Mouse (Mus musculus): ENCODE results near the gene Hpf1. TPM values are rescaled to one million over a fixed set of nuclear protein-coding genes. Genes with fewer than 3 reads are reported as not detected.

Hpf1 gene
- total and polyA plus RNA-seq, 3 experiments = 73.2 to 83.5 TPM; not detected in 1

GRCm38 (mm10) chr8:60938717-60939424 lies 48.7 kb downstream of the Hpf1 start (continued):
- TF ChIP-seq EP300 (IDR thresholded peaks at IDR 0.05; ENCODE audit: low read depth in 1 of 2, low read length in 2 of 2) = peak; percentile 81 to 87
- TF ChIP-seq RAD21 (IDR thresholded peaks at IDR 0.05; ENCODE audit: low read depth, low read length) = no peak
- peak; percentile 65; the same call in 1 of the 2 replicates for TF ChIP-seq MAX (IDR thresholded peaks at IDR 0.05; ENCODE audit: low read length)

GRCm38 (mm10) chr8:60942867-60943266 lies 52.6 kb downstream of the Hpf1 start:
- peaks cover 8 to 32% of the 10 kb centered on the region in 2 experiments for H3K36me3 ChIP-seq (ENCODE audit: control insufficient read depth in 1 of 2, insufficient read depth in 2 of 2, low read length in 2 of 2)
- peaks cover 24% of the 10 kb centered on the region for H3K79me2 ChIP-seq (ENCODE audit: control insufficient read depth, insufficient read depth, low read length, poor library complexity)
- peaks cover 9 to 38% of the 10 kb centered on the region in 2 experiments; a peak in 3 of 4 replicates for H3K4me1 ChIP-seq (ENCODE audit: control insufficient read depth in 1 of 2, insufficient read depth in 2 of 2, low read length in 2 of 2)
- no peaks in the 10 kb centered on the region for H3K9me3 ChIP-seq (replicated peaks; ENCODE audit: insufficient read depth, low read length)
- no peak overlapping the region for H3K9ac ChIP-seq (ENCODE audit: control insufficient read depth, low read depth, low read length, poor library complexity, severe bottlenecking)
- H3K4me3 ChIP-seq (ENCODE audit: control insufficient read depth in 1 of 2, insufficient read depth in 1 of 2, low read depth in 2 of 2, low read length in 2 of 2) = no peak overlapping the region
- H3K27me3 ChIP-seq (ENCODE audit: control insufficient read depth in 1 of 2, insufficient read depth in 2 of 2, low read length in 2 of 2) = no peaks in the 10 kb centered on the region
- DNase-seq (ENCODE audit: low read depth, low spot score) = peak; percentile 57
- peak; percentile 22; the same call in 1 of the 2 replicates for TF ChIP-seq SMC3 (IDR thresholded peaks at IDR 0.05; ENCODE audit: low read depth, low read length)
- TF ChIP-seq CTCF (IDR thresholded peaks at IDR 0.05 in 2 of 3, conservative IDR thresholded peaks at IDR 0.05 in 1 of 3; ENCODE audit: control insufficient read depth in 1 of 3, insufficient read depth in 1 of 3, low read depth in 2 of 3, low read length in 3 of 3, poor library complexity in 1 of 3, severe bottlenecking in 1 of 3) = peak; percentile 21 to 42 (median 41); a peak in 5 of 6 replicates
- no peak for TF ChIP-seq USF2 (IDR thresholded peaks at IDR 0.05; ENCODE audit: borderline replicate concordance in 1 of 2, insufficient read depth in 1 of 2, low read depth in 1 of 2, low read length in 2 of 2)
- peak; percentile 3 for TF ChIP-seq RAD21 (IDR thresholded peaks at IDR 0.05; ENCODE audit: low read depth, low read length)
- H3K27ac ChIP-seq (ENCODE audit: control insufficient read depth, low read depth, low read length) = no peak overlapping the region

- no peak for DNase-seq (ENCODE audit: low read depth, low spot score)
Observed at GRCm38 (mm10) chr8:60947503-60947902, 57.3 kb downstream of the Hpf1 start.

GRCm38 (mm10) chr8:60949859-60950258 lies 59.6 kb downstream of the Hpf1 start:
- H3K9ac ChIP-seq (ENCODE audit: control insufficient read depth, low read depth, low read length, poor library complexity, severe bottlenecking) = no peak overlapping the region
- TF ChIP-seq MAFK (IDR thresholded peaks at IDR 0.05; ENCODE audit: borderline replicate concordance, low read depth, low read length) = no peak
- TF ChIP-seq MXI1 (IDR thresholded peaks at IDR 0.05; ENCODE audit: low read depth, low read length) = peak; percentile 77
- TF ChIP-seq TCF12 (IDR thresholded peaks at IDR 0.05; ENCODE audit: low read depth, low read length) = peak; percentile 88
- 0 out of 2 replicates have a peak, but pooled peaks have one; percentile 11 for TF ChIP-seq MYB (IDR thresholded peaks at IDR 0.05; ENCODE audit: low read depth, low read length)
- TF ChIP-seq MAZ (IDR thresholded peaks at IDR 0.05; ENCODE audit: low read depth, low read length) = no peak
- TF ChIP-seq ELF1 (IDR thresholded peaks at IDR 0.05; ENCODE audit: low read depth, low read length) = no peak
- TF ChIP-seq USF1 (IDR thresholded peaks at IDR 0.05; ENCODE audit: low read depth, low read length) = no peak
- no peak for TF ChIP-seq MEF2A (IDR thresholded peaks at IDR 0.05; ENCODE audit: extremely low read depth, insufficient replicate concordance, low read depth, low read length, poor library complexity, severe bottlenecking)
- no peak for TF ChIP-seq SMC3 (IDR thresholded peaks at IDR 0.05; ENCODE audit: low read depth, low read length)
- TF ChIP-seq HCFC1 (IDR thresholded peaks at IDR 0.05; ENCODE audit: low read depth, low read length) = no peak
- no peak for TF ChIP-seq ZKSCAN1 (IDR thresholded peaks at IDR 0.05; ENCODE audit: low read depth, low read length)
- TF ChIP-seq BHLHE40 (IDR thresholded peaks at IDR 0.05; ENCODE audit: borderline replicate concordance, low read depth, low read length) = no peak; the same call in 1 of the 2 replicates
- no peak for TF ChIP-seq KAT2A (conservative IDR thresholded peaks at IDR 0.05; ENCODE audit: low read depth, low read length)
- TF ChIP-seq ZC3H11A (IDR thresholded peaks at IDR 0.05; ENCODE audit: low read depth, low read length) = no peak

More at GRCm38 (mm10) chr8:60947503-60947902, 57.3 kb downstream of the Hpf1 start:
- no peaks in the 10 kb centered on the region for H3K27me3 ChIP-seq (ENCODE audit: control insufficient read depth in 1 of 2, insufficient read depth in 2 of 2, low read length in 2 of 2)
- H3K9ac ChIP-seq (ENCODE audit: control insufficient read depth, low read depth, low read length, poor library complexity, severe bottlenecking) = no peak overlapping the region
- H3K36me3 ChIP-seq (ENCODE audit: control insufficient read depth in 1 of 2, insufficient read depth in 2 of 2, low read length in 2 of 2) = peaks cover 0 to 42% of the 10 kb centered on the region in 2 experiments
- peaks cover 40% of the 10 kb centered on the region for H3K79me2 ChIP-seq (ENCODE audit: control insufficient read depth, insufficient read depth, low read length, poor library complexity)
- H3K4me3 ChIP-seq (ENCODE audit: control insufficient read depth in 1 of 2, insufficient read depth in 1 of 2, low read depth in 2 of 2, low read length in 2 of 2) = no peak overlapping the region
- no peaks in the 10 kb centered on the region for H3K9me3 ChIP-seq (replicated peaks; ENCODE audit: insufficient read depth, low read length)
- no peak overlapping the region for H3K27ac ChIP-seq (ENCODE audit: control insufficient read depth, low read depth, low read length)
- H3K4me1 ChIP-seq (ENCODE audit: control insufficient read depth in 1 of 2, insufficient read depth in 2 of 2, low read length in 2 of 2) = peaks cover 12 to 33% of the 10 kb centered on the region in 2 experiments
- TF ChIP-seq CHD2 (IDR thresholded peaks at IDR 0.05; ENCODE audit: low read length) (no peak), TCF12 (IDR thresholded peaks at IDR 0.05; ENCODE audit: low read depth, low read length) (no peak), MYC (IDR thresholded peaks at IDR 0.05; ENCODE audit: low read depth, low read length) (no peak), NELFE (IDR thresholded peaks at IDR 0.05; ENCODE audit: low read depth, low read length) (no peak), UBTF (IDR thresholded peaks at IDR 0.05; ENCODE audit: borderline replicate concordance, insufficient read depth, low read depth, low read length) (no peak), TBP (IDR thresholded peaks at IDR 0.05; ENCODE audit: low read depth, low read length) (no peak)

More at GRCm38 (mm10) chr8:60949859-60950258, 59.6 kb downstream of the Hpf1 start:
- Histone ChIP-seq H3K27ac (ENCODE audit: control insufficient read depth, low read depth, low read length) (peak overlapping the region; percentile 53), H3K79me2 (ENCODE audit: control insufficient read depth, insufficient read depth, low read length, poor library complexity) (peaks cover 39% of the 10 kb centered on the region), H3K4me1 (ENCODE audit: control insufficient read depth in 1 of 2, insufficient read depth in 2 of 2, low read length in 2 of 2) (peaks cover 12 to 32% of the 10 kb centered on the region in 2 experiments), H3K9me3 (replicated peaks; ENCODE audit: insufficient read depth, low read length) (no peaks in the 10 kb centered on the region), H3K4me3 (ENCODE audit: control insufficient read depth in 1 of 2, insufficient read depth in 1 of 2, low read depth in 2 of 2, low read length in 2 of 2) (no peak overlapping the region), H3K36me3 (ENCODE audit: control insufficient read depth in 1 of 2, insufficient read depth in 2 of 2, low read length in 2 of 2) (peaks cover 0 to 43% of the 10 kb centered on the region in 2 experiments), H3K27me3 (ENCODE audit: control insufficient read depth in 1 of 2, insufficient read depth in 2 of 2, low read length in 2 of 2) (no peaks in the 10 kb centered on the region)
- peak; percentile 85 for DNase-seq (ENCODE audit: low read depth, low spot score)
